12 mouse cellular contexts compared by ENCODE assay signal in genomic region chr6:72460036-72460801, GRCm38 (mm10). TPM values are rescaled to one million over a fixed set of nuclear protein-coding genes. Genes with fewer than 3 reads are reported as not detected.
DNase-seq lines count a peak whose midpoint lies in the region; ATAC-seq and TF ChIP-seq lines count a peak whose summit lies in the region.
"Had no signal": no experiment of that assay in that cellular context is flagged by ENCODE, and none has a peak within 500 bp of the region (broad histone marks: within the 10 kb centered on the region; RNA-seq: fewer than 3 reads in every experiment).

No protein-coding gene starts in this region.

- no peak overlapping the region for H3K4me2 ChIP-seq in kidney, embryonic 15.5 days
- no peak overlapping the region for H3K4me2 ChIP-seq in kidney, embryonic 14.5 days (replicated peaks; ENCODE audit: low read depth, low read length)
- H3K4me2 ChIP-seq in lung, postnatal 0 days (replicated peaks; ENCODE audit: low read depth, low read length) = no peak overlapping the region
- H3K4me2 ChIP-seq: midbrain, embryonic 13.5 days had no signal

- peak; percentile 65 to 71 for TF ChIP-seq EP300 in MEL (IDR thresholded peaks at IDR 0.05; ENCODE audit: low read depth in 1 of 2, low read length in 2 of 2)
- TF ChIP-seq EP300 in lung, postnatal 0 days (IDR thresholded peaks at IDR 0.05) = peak; percentile 88

- no peaks in the 10 kb centered on the region for H3K36me3 ChIP-seq in kidney, embryonic 15.5 days
- no peaks in the 10 kb centered on the region for H3K36me3 ChIP-seq in kidney, embryonic 14.5 days (ENCODE audit: control insufficient read depth, insufficient read depth, low read length)
- H3K36me3 ChIP-seq in MEL (ENCODE audit: control insufficient read depth in 1 of 2, insufficient read depth in 2 of 2, low read length in 2 of 2) = peaks cover 0 to 26% of the 10 kb centered on the region in 2 experiments; a peak in 2 of 4 replicates
- H3K36me3 ChIP-seq in lung, postnatal 0 days (ENCODE audit: insufficient read depth, low read length) = no peaks in the 10 kb centered on the region
- H3K36me3 ChIP-seq: midbrain, embryonic 13.5 days had no signal

- TF ChIP-seq RAD21 in MEL (IDR thresholded peaks at IDR 0.05; ENCODE audit: low read depth, low read length) = no peak

- peak; percentile 62 for DNase-seq in MEL (ENCODE audit: low read depth, low spot score)
- peak; percentile 30 to 46 for DNase-seq in adrenal gland, postnatal 36 days
- DNase-seq in lung, postnatal 0 days (ENCODE audit: low spot score) = peak; percentile 53
- no peak for DNase-seq in left cerebral cortex, postnatal 14 days (ENCODE audit: low spot score in 2 of 2)
- no peak for DNase-seq in gastrocnemius, postnatal 4 days (ENCODE audit: low spot score in 2 of 2)
- DNase-seq: cerebellum, postnatal 10 days; right cerebral cortex, postnatal 4 days; thymus, adult 18-20 months had no signal

- no peak overlapping the region for H3K4me3 ChIP-seq in kidney, embryonic 15.5 days (replicated peaks)
- no peak overlapping the region for H3K4me3 ChIP-seq in kidney, embryonic 14.5 days (ENCODE audit: low read length)
- peak overlapping the region; percentile 39 to 67 for H3K4me3 ChIP-seq in MEL (ENCODE audit: control insufficient read depth in 1 of 2, insufficient read depth in 1 of 2, low read depth in 2 of 2, low read length in 2 of 2)
- no peak overlapping the region for H3K4me3 ChIP-seq in lung, postnatal 0 days (ENCODE audit: low read depth, low read length)
- H3K4me3 ChIP-seq: erythroblast, embryonic 14.5 days; midbrain, embryonic 13.5 days had no signal

- H3K9me3 ChIP-seq in kidney, embryonic 15.5 days (replicated peaks) = no peaks in the 10 kb centered on the region
- no peaks in the 10 kb centered on the region for H3K9me3 ChIP-seq in kidney, embryonic 14.5 days (ENCODE audit: control insufficient read depth, low read length)
- no peaks in the 10 kb centered on the region for H3K9me3 ChIP-seq in MEL (replicated peaks; ENCODE audit: insufficient read depth, low read length)
- no peaks in the 10 kb centered on the region for H3K9me3 ChIP-seq in lung, postnatal 0 days (ENCODE audit: low read length)
- H3K9me3 ChIP-seq: midbrain, embryonic 13.5 days had no signal

- peak overlapping the region; percentile 25; the same call in 1 of the 2 replicates for H3K27ac ChIP-seq in kidney, embryonic 15.5 days
- H3K27ac ChIP-seq in kidney, embryonic 14.5 days (ENCODE audit: low read depth, low read length) = no peak overlapping the region
- peak overlapping the region; percentile 76 for H3K27ac ChIP-seq in MEL (ENCODE audit: control insufficient read depth, low read depth, low read length)
- H3K27ac ChIP-seq in lung, postnatal 0 days (ENCODE audit: low read length) = peak overlapping the region; percentile 20
- H3K27ac ChIP-seq: midbrain, embryonic 13.5 days had no signal

- peaks cover 12% of the 10 kb centered on the region; the same call in 1 of the 2 replicates for H3K4me1 ChIP-seq in kidney, embryonic 15.5 days
- peaks cover 5% of the 10 kb centered on the region; the same call in 1 of the 2 replicates for H3K4me1 ChIP-seq in kidney, embryonic 14.5 days (ENCODE audit: control insufficient read depth, insufficient read depth, low read length)
- H3K4me1 ChIP-seq in MEL (ENCODE audit: control insufficient read depth in 1 of 2, insufficient read depth in 2 of 2, low read length in 2 of 2) = peaks cover 21 to 29% of the 10 kb centered on the region in 2 experiments
- H3K4me1 ChIP-seq in lung, postnatal 0 days (ENCODE audit: insufficient read depth, low read depth, low read length) = no peaks in the 10 kb centered on the region

- 40% methylated on average over 9 of the region's 9 CpGs for WGBS in kidney, embryonic 15.5 days
- WGBS in kidney, embryonic 14.5 days = 40% methylated on average over 9 of the region's 9 CpGs
- WGBS in lung, postnatal 0 days = 27% methylated on average over 9 of the region's 9 CpGs

- no peak for ATAC-seq in kidney, embryonic 15.5 days (replicated peaks; ENCODE audit: low FRiP score)
- ATAC-seq in kidney, embryonic 14.5 days (ENCODE audit: low FRiP score, low TSS enrichment) = no peak
- peak; percentile 68 for ATAC-seq in lung, postnatal 0 days
- ATAC-seq: midbrain, embryonic 13.5 days had no signal

- no peak for TF ChIP-seq POLR2A in MEL (IDR thresholded peaks at IDR 0.05; ENCODE audit: control insufficient read depth in 1 of 2, insufficient read depth in 1 of 2, low read depth in 1 of 2, low read length in 2 of 2, poor library complexity in 1 of 2)

- no peaks in the 10 kb centered on the region for H3K79me2 ChIP-seq in MEL (ENCODE audit: control insufficient read depth, insufficient read depth, low read length, poor library complexity)

- H3K9ac ChIP-seq in kidney, embryonic 15.5 days = no peak overlapping the region
- H3K9ac ChIP-seq in kidney, embryonic 14.5 days (ENCODE audit: low read depth, low read length) = no peak overlapping the region
- peak overlapping the region; percentile 40 for H3K9ac ChIP-seq in MEL (ENCODE audit: control insufficient read depth, low read depth, low read length, poor library complexity, severe bottlenecking)
- no peak overlapping the region for H3K9ac ChIP-seq in lung, postnatal 0 days (replicated peaks; ENCODE audit: low read depth)
- H3K9ac ChIP-seq: midbrain, embryonic 13.5 days had no signal

- no peaks in the 10 kb centered on the region for H3K27me3 ChIP-seq in kidney, embryonic 15.5 days
- H3K27me3 ChIP-seq in kidney, embryonic 14.5 days (ENCODE audit: control insufficient read depth, insufficient read depth, low read length) = no peaks in the 10 kb centered on the region
- no peaks in the 10 kb centered on the region for H3K27me3 ChIP-seq in MEL (ENCODE audit: control insufficient read depth in 1 of 2, insufficient read depth in 2 of 2, low read length in 2 of 2)
- no peaks in the 10 kb centered on the region for H3K27me3 ChIP-seq in lung, postnatal 0 days (replicated peaks; ENCODE audit: insufficient read depth, low read length)
- H3K27me3 ChIP-seq: midbrain, embryonic 13.5 days had no signal

- no peak for TF ChIP-seq CTCF in MEL (IDR thresholded peaks at IDR 0.05 in 2 of 3, conservative IDR thresholded peaks at IDR 0.05 in 1 of 3; ENCODE audit: control insufficient read depth in 1 of 3, insufficient read depth in 1 of 3, low read depth in 2 of 3, low read length in 3 of 3, poor library complexity in 1 of 3, severe bottlenecking in 1 of 3)
- TF ChIP-seq CTCF in lung, postnatal 0 days (IDR thresholded peaks at IDR 0.05) = no peak

- intact Hi-C loops in left cerebral cortex, postnatal 14 days (cut with DNase I) = no loop called here

TF ChIP-seq in MEL, 35 proteins besides CTCF, POLR2A, EP300 and RAD21 (continues in another document):
- TF ChIP-seq CHD2 (IDR thresholded peaks at IDR 0.05; ENCODE audit: low read length) (no peak), USF1 (IDR thresholded peaks at IDR 0.05; ENCODE audit: low read depth, low read length) (peak; percentile 43; the same call in 1 of the 2 replicates), TBP (IDR thresholded peaks at IDR 0.05; ENCODE audit: low read depth, low read length) (no peak), MXI1 (IDR thresholded peaks at IDR 0.05; ENCODE audit: low read depth, low read length) (peak; percentile 34), SIN3A (IDR thresholded peaks at IDR 0.05; ENCODE audit: low read length) (peak; percentile 42; the same call in 1 of the 2 replicates), ETS1 (IDR thresholded peaks at IDR 0.05; ENCODE audit: low read depth, low read length) (peak; percentile 64; the same call in 1 of the 2 replicates), ZNF384 (IDR thresholded peaks at IDR 0.05; ENCODE audit: low read depth, low read length) (peak; percentile 84), ELF1 (IDR thresholded peaks at IDR 0.05; ENCODE audit: low read depth, low read length) (no peak), RCOR1 (IDR thresholded peaks at IDR 0.05; ENCODE audit: low read depth, low read length) (peak; percentile 54; the same call in 1 of the 2 replicates), JUND (IDR thresholded peaks at IDR 0.05; ENCODE audit: low read depth, low read length) (no peak), TCF12 (IDR thresholded peaks at IDR 0.05; ENCODE audit: low read depth, low read length) (peak; percentile 61), NELFE (IDR thresholded peaks at IDR 0.05; ENCODE audit: low read depth, low read length) (no peak), KAT2A (conservative IDR thresholded peaks at IDR 0.05; ENCODE audit: low read depth, low read length) (no peak), GATA1 (IDR thresholded peaks at IDR 0.05; ENCODE audit: low read depth, low read length) (peak; percentile 85), BHLHE40 (IDR thresholded peaks at IDR 0.05; ENCODE audit: borderline replicate concordance, low read depth, low read length) (no peak), ZMIZ1 (IDR thresholded peaks at IDR 0.05; ENCODE audit: low read depth, low read length) (no peak), HCFC1 (IDR thresholded peaks at IDR 0.05; ENCODE audit: low read depth, low read length) (peak; percentile 18; the same call in 1 of the 2 replicates), TAL1 (IDR thresholded peaks at IDR 0.05; ENCODE audit: low read length) (no peak; the same call in 1 of the 2 replicates), ZC3H11A (IDR thresholded peaks at IDR 0.05; ENCODE audit: low read depth, low read length) (no peak)

RNA-seq across cellular contexts. Expression of gene Mat2a, which starts 20.9 kb away (rescaled TPM):
- 418 and 431 TPM in 2 replicates for polyA plus RNA-seq in kidney, embryonic 15.5 days (2015; fragmentation: Nextera tagmentation; extraction: Ambion mirVana)
- 322 and 463 TPM in 2 replicates for polyA plus RNA-seq in kidney, embryonic 14.5 days (2014; fragmentation: Nextera tagmentation; extraction: Ambion mirVana)
- 233 and 319 TPM in 2 replicates for total RNA-seq in MEL (2012; rRNA removed)
- 1,000 to 10,000 TPM in 1 of 2 experiments, 100 to 1,000 TPM in 1; 357 to 3,179 TPM for polyA plus RNA-seq in MEL (2012; ENCODE audit: insufficient read depth in 1 of 2, insufficient read length in 2 of 2, low read depth in 1 of 2, low replicate concordance in 2 of 2, missing spikeins in 1 of 2)
- total RNA-seq in adrenal gland, postnatal 36 days (2021) = 100 to 1,000 TPM; 227 to 350 TPM
- polyA plus RNA-seq in lung, postnatal 0 days (2015; fragmentation: Nextera tagmentation; extraction: Ambion mirVana) = 165 and 171 TPM in 2 replicates
- 100 to 1,000 TPM; 170 to 173 TPM for total RNA-seq in left cerebral cortex, postnatal 14 days (2021)
- 100 to 1,000 TPM; 220 to 262 TPM for total RNA-seq in gastrocnemius, postnatal 4 days (2021)

RNA-seq across cellular contexts. Expression of gene Ggcx, which starts 46.1 kb away (rescaled TPM):
- 32.5 and 36.0 TPM in 2 replicates for polyA plus RNA-seq in kidney, embryonic 15.5 days (2015; fragmentation: Nextera tagmentation; extraction: Ambion mirVana)
- 10.3 and 24.7 TPM in 2 replicates for polyA plus RNA-seq in kidney, embryonic 14.5 days (2014; fragmentation: Nextera tagmentation; extraction: Ambion mirVana)
- 5.0 and 5.2 TPM in 2 replicates for total RNA-seq in MEL (2012; rRNA removed)
- polyA plus RNA-seq in MEL (2012; ENCODE audit: insufficient read depth in 1 of 2, insufficient read length in 2 of 2, low read depth in 1 of 2, low replicate concordance in 2 of 2, missing spikeins in 1 of 2) = 1 to 10 TPM in 1 of 2 experiments, not detected in 1; 5.4 TPM
- total RNA-seq in adrenal gland, postnatal 36 days (2021) = 10 to 100 TPM; 49.4 to 69.6 TPM
- 28.6 and 32.2 TPM in 2 replicates for polyA plus RNA-seq in lung, postnatal 0 days (2015; fragmentation: Nextera tagmentation; extraction: Ambion mirVana)
- 10 to 100 TPM; 22.3 to 23.1 TPM for total RNA-seq in left cerebral cortex, postnatal 14 days (2021)
- total RNA-seq in gastrocnemius, postnatal 4 days (2021) = 10 to 100 TPM; 24.6 to 27.6 TPM

Comparison
In these comparisons a context has a peak if more than half of its experiments do, and no peak if none do; other contexts are left out.
1. H3K4me3 ChIP-seq: peak in MEL (2 of 2); none in kidney, embryonic 15.5 days (single experiment), kidney, embryonic 14.5 days (single experiment) and lung, postnatal 0 days (single experiment).
2. DNase-seq: peak in MEL (single experiment), adrenal gland, postnatal 36 days (2 of 2) and lung, postnatal 0 days (single experiment); none in left cerebral cortex, postnatal 14 days (0 of 2) and gastrocnemius, postnatal 4 days (0 of 2).